Mouse (Mus musculus): ENCODE data around the gene Gpr39. TPM values are rescaled to one million over a fixed set of nuclear protein-coding genes. Genes with fewer than 3 reads are reported as not detected.

The Gpr39 gene
- polyA plus RNA-seq, 1 experiment from 2014 or later, result 3.7 TPM

DNA sequence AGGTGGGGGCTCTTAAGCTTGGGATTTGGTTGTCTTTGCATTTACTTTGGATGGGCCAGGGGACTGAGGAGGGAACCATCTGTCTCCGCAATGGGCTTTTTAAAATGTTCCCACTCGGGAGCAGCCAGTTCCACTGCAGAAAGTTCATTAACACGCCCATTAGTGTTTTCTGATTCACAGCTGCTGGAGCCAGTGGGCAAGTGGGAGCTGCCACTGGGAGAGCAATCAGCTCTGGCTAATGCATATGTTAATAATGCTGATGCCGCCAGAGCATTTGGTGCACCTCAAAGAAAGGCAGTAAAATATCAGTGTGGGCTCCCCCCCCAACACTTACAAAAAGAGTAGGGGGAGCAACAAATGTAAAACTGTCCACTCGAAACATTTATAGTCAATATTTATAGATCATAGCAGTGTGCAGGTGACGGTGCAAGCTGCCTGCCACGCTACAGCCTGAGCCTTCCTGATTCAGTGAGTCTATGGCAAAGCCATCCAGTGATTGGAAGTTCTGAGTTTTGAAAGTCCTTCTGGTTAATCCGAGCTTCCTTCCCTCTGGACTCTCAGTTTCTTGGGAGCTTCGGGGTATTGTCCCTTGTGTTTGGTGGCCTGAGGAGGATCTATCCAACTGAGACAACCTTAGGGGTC is 136.5 kb downstream of the Gpr39 start:
- H3K27me3 ChIP-seq (ENCODE audit: control insufficient read depth, insufficient read depth, low read length), result no peaks in the 10 kb centered on the region
- no peaks in the 10 kb centered on the region for H3K4me1 ChIP-seq (ENCODE audit: control insufficient read depth, insufficient read depth, low read length)
- H3K4me2 ChIP-seq (replicated peaks; ENCODE audit: low read depth, low read length), result no peak overlapping the region
- no peaks in the 10 kb centered on the region for H3K36me3 ChIP-seq (ENCODE audit: control insufficient read depth, insufficient read depth, low read length)
- no peak overlapping the region for H3K9ac ChIP-seq (ENCODE audit: low read depth, low read length)
- H3K4me3 ChIP-seq (ENCODE audit: low read length), result no peak overlapping the region
- H3K27ac ChIP-seq (ENCODE audit: low read depth, low read length), result no peak overlapping the region
- 61% methylated on average over 9 of the region's 9 CpGs for WGBS
- no peaks in the 10 kb centered on the region for H3K9me3 ChIP-seq (ENCODE audit: control insufficient read depth, low read length)
- no peak for ATAC-seq (ENCODE audit: low FRiP score, low TSS enrichment)

DNA sequence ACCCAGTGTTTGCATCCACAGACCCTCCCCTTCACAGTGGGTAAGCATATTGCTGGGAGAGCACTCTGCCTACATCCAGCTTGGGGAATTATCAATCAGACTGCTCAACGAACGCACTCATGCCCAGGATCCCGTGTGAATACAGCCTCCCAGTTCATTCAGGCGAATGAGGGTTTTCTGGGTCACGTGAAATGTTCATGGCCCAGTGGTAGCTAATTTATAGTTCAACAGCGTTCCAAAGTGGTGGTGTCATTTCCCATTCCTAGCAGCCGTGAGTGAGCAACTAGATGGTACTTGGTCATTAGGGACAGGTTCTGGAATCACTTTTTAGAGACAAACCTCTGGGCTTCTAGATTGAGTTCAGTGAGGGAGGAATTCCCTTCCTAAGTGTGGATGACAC is 144.3 kb downstream of the Gpr39 start:
- no peak overlapping the region for H3K27ac ChIP-seq (ENCODE audit: low read depth, low read length)
- H3K4me3 ChIP-seq (ENCODE audit: low read length), result no peak overlapping the region
- no peaks in the 10 kb centered on the region for H3K9me3 ChIP-seq (ENCODE audit: control insufficient read depth, low read length)
- no peaks in the 10 kb centered on the region for H3K27me3 ChIP-seq (ENCODE audit: control insufficient read depth, insufficient read depth, low read length)
- peak; percentile 35; the same call in 1 of the 2 replicates for ATAC-seq (ENCODE audit: low FRiP score, low TSS enrichment)
- H3K36me3 ChIP-seq (ENCODE audit: control insufficient read depth, insufficient read depth, low read length), result no peaks in the 10 kb centered on the region
- whole genome bisulfite sequencing, result 62% methylated on average over 7 of the region's 7 CpGs
- H3K9ac ChIP-seq (ENCODE audit: low read depth, low read length), result no peak overlapping the region
- no peaks in the 10 kb centered on the region for H3K4me1 ChIP-seq (ENCODE audit: control insufficient read depth, insufficient read depth, low read length)
- H3K4me2 ChIP-seq (replicated peaks; ENCODE audit: low read depth, low read length), result no peak overlapping the region

DNA sequence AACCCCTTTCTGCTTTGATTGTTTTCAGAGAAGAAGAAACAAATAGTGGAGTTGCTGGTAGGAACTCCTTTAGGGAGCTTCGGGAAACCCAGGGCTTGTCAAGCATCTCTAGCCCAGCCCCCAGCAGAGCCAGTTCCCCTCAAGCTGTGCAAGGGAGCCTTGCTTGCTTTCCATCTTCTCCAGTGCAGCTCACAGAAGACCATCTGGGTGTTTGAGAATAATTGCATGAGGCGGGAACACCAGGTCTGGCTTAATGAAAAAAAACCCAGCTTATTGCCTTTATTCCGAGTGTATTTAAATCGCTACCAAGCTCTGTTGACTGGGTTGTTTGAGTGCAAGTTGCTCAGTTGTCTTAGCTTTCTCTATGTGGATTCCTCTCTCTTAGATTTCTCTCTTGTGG is 146.8 kb downstream of the Gpr39 start:
- no peak overlapping the region for H3K4me2 ChIP-seq (replicated peaks; ENCODE audit: low read depth, low read length)
- H3K9me3 ChIP-seq (ENCODE audit: control insufficient read depth, low read length), result no peaks in the 10 kb centered on the region
- H3K27me3 ChIP-seq (ENCODE audit: control insufficient read depth, insufficient read depth, low read length), result no peaks in the 10 kb centered on the region
- 88% methylated on average over 4 of the region's 4 CpGs for WGBS
- H3K4me1 ChIP-seq (ENCODE audit: control insufficient read depth, insufficient read depth, low read length), result no peaks in the 10 kb centered on the region
- no peak overlapping the region for H3K27ac ChIP-seq (ENCODE audit: low read depth, low read length)
- H3K9ac ChIP-seq (ENCODE audit: low read depth, low read length), result no peak overlapping the region
- no peak for ATAC-seq (ENCODE audit: low FRiP score, low TSS enrichment)
- no peak overlapping the region for H3K4me3 ChIP-seq (ENCODE audit: low read length)
- no peaks in the 10 kb centered on the region for H3K36me3 ChIP-seq (ENCODE audit: control insufficient read depth, insufficient read depth, low read length)

DNA sequence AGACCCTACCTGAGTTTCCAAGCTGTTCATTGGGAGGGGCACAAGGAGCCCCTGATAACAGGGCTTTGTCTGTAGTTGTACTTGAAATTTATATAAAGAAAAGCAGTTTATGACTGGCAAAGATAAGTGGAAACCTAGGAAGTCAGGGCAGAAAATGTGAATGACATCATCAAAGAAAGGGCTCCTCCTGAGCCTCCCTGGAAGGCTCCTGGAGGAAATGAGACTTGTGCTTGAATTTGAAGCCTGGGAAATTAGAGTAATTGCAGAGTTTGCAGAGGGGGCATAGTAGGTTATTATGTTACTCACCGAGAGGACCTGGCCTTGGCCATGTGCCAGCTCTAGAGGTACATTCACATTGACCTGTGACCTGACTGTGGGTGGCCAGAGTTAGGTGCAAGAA is 160.7 kb downstream of the Gpr39 start:
- H3K4me3 ChIP-seq (ENCODE audit: low read length), result no peak overlapping the region
- no peak overlapping the region for H3K9ac ChIP-seq (ENCODE audit: low read depth, low read length)
- WGBS, result 4% methylated on average over 1 of the region's 1 CpGs
- no peak for ATAC-seq (ENCODE audit: low FRiP score, low TSS enrichment)
- H3K4me2 ChIP-seq (replicated peaks; ENCODE audit: low read depth, low read length), result no peak overlapping the region
- no peaks in the 10 kb centered on the region for H3K27me3 ChIP-seq (ENCODE audit: control insufficient read depth, insufficient read depth, low read length)
- no peak overlapping the region for H3K27ac ChIP-seq (ENCODE audit: low read depth, low read length)
- no peaks in the 10 kb centered on the region for H3K9me3 ChIP-seq (ENCODE audit: control insufficient read depth, low read length)
- no peaks in the 10 kb centered on the region for H3K4me1 ChIP-seq (ENCODE audit: control insufficient read depth, insufficient read depth, low read length)
- H3K36me3 ChIP-seq (ENCODE audit: control insufficient read depth, insufficient read depth, low read length), result no peaks in the 10 kb centered on the region

DNA sequence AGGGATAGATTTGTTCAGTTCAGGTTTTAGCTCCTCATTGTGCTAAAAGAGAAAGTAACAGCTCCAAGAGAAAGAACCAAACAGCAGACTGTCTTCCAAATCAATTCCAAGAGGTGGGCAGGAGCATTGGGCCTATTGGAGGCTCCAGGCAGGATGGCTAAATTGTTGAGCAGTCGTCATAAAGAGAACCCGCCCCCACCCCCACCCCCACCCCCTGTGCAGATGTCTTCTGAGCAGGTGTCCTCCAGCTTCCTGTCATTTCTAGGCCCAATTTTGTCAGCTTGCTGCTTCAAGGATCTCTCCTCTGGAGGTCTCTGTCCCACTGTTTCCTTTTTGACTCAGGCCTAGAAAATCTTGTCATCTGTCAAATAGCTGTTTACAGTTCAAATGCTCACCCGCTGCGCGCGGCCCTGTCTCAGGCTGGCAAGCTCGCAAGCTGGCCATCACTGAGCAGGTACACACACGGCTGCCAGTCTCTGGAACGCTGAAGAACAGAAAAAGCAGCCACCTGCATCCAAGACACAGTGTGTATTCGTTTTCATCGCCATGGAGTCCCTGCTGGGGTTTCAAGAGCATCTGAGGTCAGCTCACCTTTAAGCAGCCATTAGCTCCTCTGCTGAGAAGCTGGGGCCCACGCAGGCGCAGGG is 163.1 kb downstream of the Gpr39 start:
- no peaks in the 10 kb centered on the region for H3K27me3 ChIP-seq (ENCODE audit: control insufficient read depth, insufficient read depth, low read length)
- no peaks in the 10 kb centered on the region for H3K9me3 ChIP-seq (ENCODE audit: control insufficient read depth, low read length)
- H3K4me1 ChIP-seq (ENCODE audit: control insufficient read depth, insufficient read depth, low read length), result no peaks in the 10 kb centered on the region
- no peak overlapping the region for H3K4me2 ChIP-seq (replicated peaks; ENCODE audit: low read depth, low read length)
- H3K4me3 ChIP-seq (ENCODE audit: low read length), result no peak overlapping the region
- H3K27ac ChIP-seq (ENCODE audit: low read depth, low read length), result no peak overlapping the region
- no peak overlapping the region for H3K9ac ChIP-seq (ENCODE audit: low read depth, low read length)
- 56% methylated on average over 13 of the region's 13 CpGs for WGBS
- no peak for ATAC-seq (ENCODE audit: low FRiP score, low TSS enrichment)
- H3K36me3 ChIP-seq (ENCODE audit: control insufficient read depth, insufficient read depth, low read length), result no peaks in the 10 kb centered on the region

DNA sequence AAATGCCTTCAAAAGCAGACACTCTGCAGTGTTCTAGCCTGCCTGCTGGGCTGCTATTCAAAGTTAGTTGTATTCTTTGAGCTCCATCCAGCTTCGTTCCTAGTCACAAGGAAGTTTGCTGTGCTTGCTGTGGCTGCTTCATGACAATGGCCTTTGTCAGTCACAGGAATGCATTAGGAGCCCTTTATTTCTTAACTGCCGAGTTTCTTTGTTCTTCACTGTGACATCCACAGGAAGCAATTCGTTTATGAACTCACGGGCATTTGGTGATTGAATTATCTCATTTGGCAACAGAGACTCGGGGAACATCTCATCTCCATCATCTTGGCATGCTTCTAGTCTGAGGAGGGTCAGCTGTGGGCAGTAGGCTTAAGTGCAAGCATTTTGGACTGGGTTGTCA is 177.9 kb downstream of the Gpr39 start:
- Histone ChIP-seq H3K4me1 (ENCODE audit: control insufficient read depth, insufficient read depth, low read length) (no peaks in the 10 kb centered on the region), H3K9me3 (ENCODE audit: control insufficient read depth, low read length) (no peaks in the 10 kb centered on the region), H3K4me3 (ENCODE audit: low read length) (no peak overlapping the region), H3K9ac (ENCODE audit: low read depth, low read length) (no peak overlapping the region), H3K4me2 (replicated peaks; ENCODE audit: low read depth, low read length) (no peak overlapping the region), H3K36me3 (ENCODE audit: control insufficient read depth, insufficient read depth, low read length) (no peaks in the 10 kb centered on the region), H3K27me3 (ENCODE audit: control insufficient read depth, insufficient read depth, low read length) (no peaks in the 10 kb centered on the region), H3K27ac (ENCODE audit: low read depth, low read length) (no peak overlapping the region)
- 11% methylated on average over 5 of the region's 5 CpGs for WGBS
- no peak for ATAC-seq (ENCODE audit: low FRiP score, low TSS enrichment)

DNA sequence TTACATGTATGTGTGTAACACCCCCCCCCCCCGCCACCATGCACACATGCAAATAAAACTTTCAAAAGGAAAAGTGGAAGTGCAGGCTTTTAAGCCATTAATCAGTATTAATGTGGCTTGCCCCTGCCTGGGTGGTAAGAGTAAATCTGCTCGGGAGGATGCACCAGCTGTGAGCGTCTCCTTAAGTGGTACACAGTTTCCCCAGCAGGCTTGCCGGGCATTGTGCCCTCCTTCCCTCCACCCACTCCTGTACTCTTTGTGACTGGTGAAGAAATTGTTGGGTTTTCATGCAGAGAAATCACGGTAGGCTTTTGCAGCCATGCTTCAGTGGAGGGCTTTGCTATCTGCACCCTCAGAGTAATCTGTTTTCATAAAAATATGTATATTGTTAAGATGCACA is 181.8 kb downstream of the Gpr39 start:
- H3K4me3 ChIP-seq (ENCODE audit: low read length), result no peak overlapping the region
- H3K9ac ChIP-seq (ENCODE audit: low read depth, low read length), result no peak overlapping the region
- no peak for ATAC-seq (ENCODE audit: low FRiP score, low TSS enrichment)
- no peaks in the 10 kb centered on the region for H3K4me1 ChIP-seq (ENCODE audit: control insufficient read depth, insufficient read depth, low read length)
- H3K27ac ChIP-seq (ENCODE audit: low read depth, low read length), result no peak overlapping the region
- H3K9me3 ChIP-seq (ENCODE audit: control insufficient read depth, low read length), result no peaks in the 10 kb centered on the region
- H3K36me3 ChIP-seq (ENCODE audit: control insufficient read depth, insufficient read depth, low read length), result no peaks in the 10 kb centered on the region
- no peak overlapping the region for H3K4me2 ChIP-seq (replicated peaks; ENCODE audit: low read depth, low read length)
- no peaks in the 10 kb centered on the region for H3K27me3 ChIP-seq (ENCODE audit: control insufficient read depth, insufficient read depth, low read length)
- WGBS, result 65% methylated on average over 5 of the region's 5 CpGs

DNA sequence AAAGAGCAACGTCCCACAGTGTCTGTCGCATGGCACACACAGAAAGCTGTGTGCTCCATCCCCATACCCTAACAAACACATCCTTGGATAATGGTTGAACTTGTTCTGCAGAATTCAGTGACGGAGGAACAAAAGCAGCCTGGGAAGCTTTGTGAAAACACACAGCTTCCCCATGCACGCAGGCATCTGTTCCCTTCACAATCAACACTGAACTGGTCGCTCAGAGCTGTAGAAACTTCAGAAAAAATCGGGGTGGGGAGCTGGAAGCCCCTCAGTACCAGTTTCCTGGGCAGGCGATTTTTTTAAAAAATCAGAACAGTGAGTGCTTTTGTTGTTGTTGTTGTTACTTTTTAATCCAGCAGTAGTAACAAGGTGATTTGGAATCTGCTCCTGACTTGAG is 193.3 kb downstream of the Gpr39 start:
- Histone ChIP-seq H3K4me3 (ENCODE audit: low read length) (no peak overlapping the region), H3K9me3 (ENCODE audit: control insufficient read depth, low read length) (no peaks in the 10 kb centered on the region), H3K27me3 (ENCODE audit: control insufficient read depth, insufficient read depth, low read length) (no peaks in the 10 kb centered on the region), H3K9ac (ENCODE audit: low read depth, low read length) (no peak overlapping the region), H3K4me2 (replicated peaks; ENCODE audit: low read depth, low read length) (no peak overlapping the region), H3K27ac (ENCODE audit: low read depth, low read length) (no peak overlapping the region), H3K36me3 (ENCODE audit: control insufficient read depth, insufficient read depth, low read length) (no peaks in the 10 kb centered on the region), H3K4me1 (ENCODE audit: control insufficient read depth, insufficient read depth, low read length) (no peaks in the 10 kb centered on the region)
- no peak for ATAC-seq (ENCODE audit: low FRiP score, low TSS enrichment)
- 62% methylated on average over 7 of the region's 7 CpGs for WGBS

DNA sequence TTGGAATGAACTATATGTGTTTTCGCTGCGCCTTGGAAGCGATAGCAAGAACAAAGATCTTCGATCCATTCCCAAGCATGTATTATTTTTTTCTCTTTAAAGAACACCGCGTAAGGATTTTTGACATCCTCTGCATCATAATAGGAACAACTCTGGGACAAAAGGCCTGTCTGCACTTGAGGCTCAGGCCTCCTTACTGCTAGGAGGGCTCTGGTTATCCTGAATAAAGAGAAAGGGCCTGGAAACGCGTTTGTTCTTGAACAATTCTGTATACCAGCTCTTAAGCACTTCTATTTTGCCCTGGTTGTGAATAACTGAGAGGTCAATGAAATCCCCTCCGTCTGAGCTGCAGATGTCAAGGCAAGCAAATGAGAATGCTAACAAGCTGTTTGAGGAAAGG is 216.4 kb downstream of the Gpr39 start:
- H3K9ac ChIP-seq (ENCODE audit: low read depth, low read length), result no peak overlapping the region
- H3K4me1 ChIP-seq (ENCODE audit: control insufficient read depth, insufficient read depth, low read length), result no peaks in the 10 kb centered on the region
- no peak overlapping the region for H3K27ac ChIP-seq (ENCODE audit: low read depth, low read length)
- H3K4me3 ChIP-seq (ENCODE audit: low read length), result no peak overlapping the region
- H3K27me3 ChIP-seq (ENCODE audit: control insufficient read depth, insufficient read depth, low read length), result no peaks in the 10 kb centered on the region
- no peak for ATAC-seq (ENCODE audit: low FRiP score, low TSS enrichment)
- H3K9me3 ChIP-seq (ENCODE audit: control insufficient read depth, low read length), result no peaks in the 10 kb centered on the region
- WGBS, result 88% methylated on average over 9 of the region's 9 CpGs
- H3K36me3 ChIP-seq (ENCODE audit: control insufficient read depth, insufficient read depth, low read length), result no peaks in the 10 kb centered on the region
- H3K4me2 ChIP-seq (replicated peaks; ENCODE audit: low read depth, low read length), result no peak overlapping the region

Data from kidney, embryonic 14.5 days (tissue).